Mouse (Mus musculus) 416B (cell line): Measurements from ENCODE around the gene Impdh1.

Experiments
- DNase-seq: peaks from one replicate; pipeline ENCODE4 v3.0.0; 2011; ENCODE audit warnings: low read depth

Gene Impdh1

DNA sequence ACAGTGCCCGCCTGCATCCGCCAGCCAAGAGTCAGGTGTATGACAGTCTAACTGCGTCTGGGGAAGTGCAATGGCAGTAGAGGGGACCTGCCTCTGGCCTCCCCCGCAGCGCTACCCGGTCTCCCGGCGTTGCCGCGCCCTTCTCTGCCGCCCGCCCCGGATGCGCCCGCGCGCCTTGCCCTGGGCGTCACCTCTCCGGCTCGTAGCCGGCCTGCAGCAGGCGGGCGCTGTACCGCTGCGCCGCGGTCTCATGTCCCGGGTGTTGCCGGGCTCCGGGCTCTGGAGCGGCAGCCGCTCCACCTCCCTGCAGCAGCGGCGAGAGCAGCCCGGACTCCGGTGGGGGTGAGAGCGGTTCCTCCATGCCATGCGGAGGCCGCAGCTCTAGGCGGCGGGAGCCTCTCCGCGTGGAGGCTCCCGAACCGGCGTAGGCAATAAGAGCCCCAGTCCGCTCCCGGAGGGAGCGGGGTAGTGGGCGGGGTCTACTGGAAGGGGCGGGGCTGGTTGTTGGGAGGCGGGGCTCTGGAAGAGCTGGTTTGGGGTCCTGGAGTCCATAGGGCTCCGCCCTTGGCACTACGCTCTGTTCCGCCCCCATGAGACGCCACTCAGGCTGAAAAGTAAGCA, at the start of gene Impdh1:
Gene Impdh1 (minus strand): TSS at position 484 of the 621 bp plus-strand sequence.
- DNase-seq = peak; percentile 73

DNA sequence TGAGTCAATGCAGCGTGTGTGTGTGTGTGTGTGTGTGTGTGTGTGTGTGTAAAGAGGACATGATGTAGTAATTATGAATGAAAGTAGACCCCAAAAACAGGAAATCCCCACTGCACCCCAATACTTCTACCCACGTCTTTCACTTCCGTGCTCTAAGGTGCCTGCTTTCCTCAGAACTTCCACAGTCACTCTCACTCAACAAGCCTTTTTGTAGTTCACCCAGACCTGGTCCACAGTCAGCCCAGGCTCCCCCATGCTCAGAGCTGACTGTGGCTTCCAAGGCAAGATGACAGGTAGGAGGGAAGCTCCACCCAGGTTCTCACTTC, 48.3 kb upstream of the Impdh1 start:
- no peak for DNase-seq

GRCm38 (mm10) chr6:29263650-29264455, 47.7 kb upstream of the Impdh1 start:
- no peak for DNase-seq

DNA sequence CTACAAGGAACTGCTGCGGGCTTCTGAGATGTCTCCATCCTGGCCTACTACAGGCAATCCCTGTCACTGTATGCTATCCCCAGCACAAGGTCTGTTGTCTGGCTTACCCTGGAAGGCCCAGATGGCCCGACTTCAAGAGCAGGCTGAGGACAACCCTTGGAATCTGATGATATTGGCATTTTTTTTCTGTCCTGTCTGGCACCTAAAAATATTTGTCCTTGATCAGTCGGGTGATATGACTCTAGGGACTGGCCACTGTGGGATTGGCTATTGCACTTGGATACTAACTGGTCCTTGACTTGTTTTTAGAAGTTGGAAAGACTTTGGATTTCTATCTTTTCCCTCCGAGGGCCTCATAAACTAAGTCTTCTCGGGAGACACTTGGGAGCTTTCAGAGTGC, 45.7 kb upstream of the Impdh1 start:
- no peak for DNase-seq

GRCm38 (mm10) chr6:29259418-29259817, 43.3 kb upstream of the Impdh1 start:
- peak; percentile 42 for DNase-seq

- DNase-seq = peak; percentile 52
Observed at GRCm38 (mm10) chr6:29247072-29247471, 30.9 kb upstream of the Impdh1 start.

- peak; percentile 77 for DNase-seq
Observed at GRCm38 (mm10) chr6:29246585-29246984, 30.4 kb upstream of the Impdh1 start.

DNA sequence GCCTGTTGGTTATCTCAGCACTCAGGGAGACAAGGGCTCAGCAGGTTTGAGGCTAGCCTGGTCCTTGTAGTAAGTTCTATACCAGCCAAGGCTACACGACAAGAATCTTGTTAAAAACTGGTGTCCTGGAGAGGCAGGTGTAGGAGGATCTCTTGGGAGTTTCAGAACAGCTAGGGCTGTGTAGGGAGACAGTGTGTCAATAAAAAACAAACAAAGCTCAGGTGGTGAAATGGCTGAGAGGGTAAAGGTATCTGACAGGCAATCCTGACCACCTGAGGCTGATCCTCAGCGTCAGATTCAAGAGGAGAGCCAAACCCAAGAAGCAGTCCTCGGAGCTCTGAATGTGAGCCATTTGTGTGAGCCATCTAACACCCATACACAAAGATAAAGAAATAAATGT, 30.0 kb upstream of the Impdh1 start:
- no peak for DNase-seq

GRCm38 (mm10) chr6:29245272-29246120, 29.3 kb upstream of the Impdh1 start:
- peak; percentile 77 for DNase-seq

DNA sequence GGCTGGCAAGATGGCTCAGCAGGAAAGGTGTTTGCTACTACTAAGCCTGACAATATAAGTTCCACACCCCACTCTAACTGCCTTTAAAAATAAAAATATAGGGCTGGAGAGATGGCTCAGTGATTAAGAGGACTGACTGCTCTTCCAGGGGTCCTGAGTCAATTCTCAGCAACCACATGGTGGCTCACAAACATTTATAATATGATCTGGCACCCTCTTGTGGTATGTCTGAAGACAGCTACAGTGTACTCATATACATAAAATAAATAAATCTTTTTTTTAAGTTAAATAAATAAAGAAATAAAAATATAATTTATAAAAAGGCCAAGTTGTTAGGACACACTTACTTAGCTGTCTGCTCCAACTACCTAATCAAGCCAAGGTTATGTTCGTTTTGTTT, 26.1 kb upstream of the Impdh1 start:
- peak; percentile 70 for DNase-seq

- DNase-seq = peak; percentile 66
Observed at GRCm38 (mm10) chr6:29241697-29242096, 25.5 kb upstream of the Impdh1 start.

GRCm38 (mm10) chr6:29240806-29241205, 24.6 kb upstream of the Impdh1 start:
- peak; percentile 80 for DNase-seq

GRCm38 (mm10) chr6:29234272-29234671, 18.1 kb upstream of the Impdh1 start:
- peak; percentile 48 for DNase-seq

- no peak for DNase-seq
Observed at GRCm38 (mm10) chr6:29233710-29234109, 17.5 kb upstream of the Impdh1 start.

GRCm38 (mm10) chr6:29232321-29232720, 16.2 kb upstream of the Impdh1 start:
- no peak for DNase-seq

- DNase-seq = no peak
Observed at GRCm38 (mm10) chr6:29231799-29232198, 15.6 kb upstream of the Impdh1 start.

DNA sequence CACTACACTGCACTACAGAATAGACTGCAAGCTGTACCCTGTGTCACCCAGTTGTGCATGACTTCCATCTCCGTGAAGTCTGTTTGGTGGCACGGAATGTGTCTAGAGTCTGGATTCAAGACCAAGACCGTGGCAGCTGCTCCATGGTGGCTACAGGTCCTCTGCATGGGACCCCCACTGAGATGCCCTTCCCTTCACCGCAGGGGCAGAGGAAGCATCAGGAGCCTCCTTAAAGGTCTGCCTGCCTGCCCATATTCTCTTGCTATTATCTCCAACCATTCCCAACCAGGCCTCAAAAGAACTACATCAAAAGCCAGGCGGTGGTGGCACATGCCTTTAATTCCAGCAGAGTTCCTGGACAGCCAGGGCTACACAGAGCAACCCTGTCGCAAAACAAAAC, 14.2 kb upstream of the Impdh1 start:
- no peak for DNase-seq

- no peak for DNase-seq
Observed at GRCm38 (mm10) chr6:29229265-29229913, 13.2 kb upstream of the Impdh1 start.

DNA sequence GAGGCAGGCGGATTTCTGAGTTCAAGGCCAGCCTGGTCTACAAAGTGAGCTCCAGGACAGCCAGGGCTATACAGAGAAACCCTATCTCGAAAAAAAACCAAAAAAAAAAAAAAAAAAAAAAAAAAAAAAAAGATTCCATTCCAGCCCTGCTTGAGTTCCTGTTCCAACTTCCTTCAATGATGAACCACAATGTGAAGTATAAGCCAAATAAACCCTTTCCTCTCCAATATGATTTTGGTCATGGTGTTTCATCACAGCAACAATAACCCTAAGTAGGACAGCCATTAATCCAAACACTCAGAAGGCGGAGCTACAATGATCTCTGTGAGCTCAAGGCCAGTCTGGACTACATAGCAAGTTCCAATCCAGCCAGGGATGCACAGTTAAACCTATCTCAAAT, 1.6 kb upstream of the Impdh1 start:
- DNase-seq = peak; percentile 52

GRCm38 (mm10) chr6:29215181-29215580, 983 bp downstream of the Impdh1 start:
- no peak for DNase-seq

DNA sequence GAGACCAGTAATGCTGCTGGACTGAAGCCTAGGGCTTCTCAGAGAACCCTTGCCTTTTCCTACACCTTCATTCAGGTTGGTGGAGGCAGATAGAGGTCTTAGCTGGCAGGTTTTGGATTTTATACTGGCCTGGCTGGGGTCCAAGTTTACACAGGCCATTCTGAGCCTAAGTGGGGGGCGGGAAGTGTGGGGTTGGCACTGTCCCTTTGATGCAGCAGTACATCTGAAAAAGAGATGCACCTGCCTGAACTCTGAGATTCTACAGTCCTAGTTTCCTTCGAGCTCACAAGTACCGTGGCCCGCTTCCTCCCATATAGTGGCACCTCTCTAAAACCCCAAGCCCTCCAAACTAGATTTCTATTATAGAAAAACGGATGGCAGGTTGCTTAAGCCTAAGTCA, 1.4 kb downstream of the Impdh1 start:
- no peak for DNase-seq

GRCm38 (mm10) chr6:29214245-29214644, 1.9 kb downstream of the Impdh1 start:
- peak; percentile 36 for DNase-seq
